Mouse (Mus musculus) heart, adult 2 months (tissue): ENCODE measurements around the gene Rpl15.

Experiments
- CTCF ChIP-seq: fragments of 200-600 bp; IDR thresholded peaks from 2 replicates; pipeline ENCODE4 v1.8.1; 2022; ENCODE audit warnings: antibody characterized with exemption, mild to moderate bottlenecking, moderate library complexity
- POLR2A ChIP-seq: fragments of 200-500 bp; IDR thresholded peaks from 2 replicates; pipeline ENCODE4 v1.6.1; 2011; ENCODE audit warnings: mild to moderate bottlenecking, low read depth, low read length, control low read depth; ENCODE audit not compliant: insufficient read depth

GRCm38 (mm10) chr14:18237381-18237780 is 33.8 kb downstream of the Rpl15 start:
- TF ChIP-seq CTCF = no peak
- no peak for TF ChIP-seq POLR2A
